Mouse (Mus musculus) kidney, embryonic 15.5 days (tissue): Measurements from ENCODE around the gene Polr2j. TPM values are rescaled to one million over a fixed set of nuclear protein-coding genes. Genes with fewer than 3 reads are reported as not detected.

Experiments used
- ATAC-seq: fragments of 200-750 bp; cut with Nextera tagmentation; replicated peaks from 2 replicates; pipeline ENCODE4 v1.8.0; 2017; ENCODE audit warnings: moderate TSS enrichment; ENCODE audit not compliant: low FRiP score
- H3K27ac ChIP-seq: fragments of 300-500 bp; sonication (generic); 2 replicates; pipeline ENCODE4 v1.5.1; 2015; ENCODE audit warnings: mild to moderate bottlenecking, inconsistent platforms
- H3K27me3 ChIP-seq: fragments of 300-500 bp; sonication (generic); 2 replicates; pipeline ENCODE4 v1.6.1; 2015; ENCODE audit warnings: inconsistent platforms
- H3K36me3 ChIP-seq: fragments of 300-500 bp; sonication (generic); 2 replicates; pipeline ENCODE4 v1.6.1; 2015; ENCODE audit warnings: inconsistent platforms
- H3K4me1 ChIP-seq: fragments of 300-500 bp; sonication (generic); 2 replicates; pipeline ENCODE4 v1.6.1; 2015; ENCODE audit warnings: inconsistent platforms
- H3K4me2 ChIP-seq: fragments of 300-500 bp; sonication (generic); 2 replicates; pipeline ENCODE4 v1.6.1; 2015; ENCODE audit warnings: moderate library complexity, mild to moderate bottlenecking, inconsistent platforms
- H3K4me3 ChIP-seq: fragments of 300-500 bp; sonication (generic); replicated peaks from 2 replicates; pipeline ENCODE4 v1.5.1; 2015; ENCODE audit warnings: mild to moderate bottlenecking, inconsistent platforms
- H3K9ac ChIP-seq: fragments of 300-500 bp; sonication (generic); 2 replicates; pipeline ENCODE4 v1.6.1; 2015; ENCODE audit warnings: mild to moderate bottlenecking, inconsistent platforms
- H3K9me3 ChIP-seq: fragments of 300-500 bp; sonication (generic); replicated peaks from 2 replicates; pipeline ENCODE4 v1.6.1; 2016; ENCODE audit warnings: inconsistent platforms
- WGBS: fragments of 180-500 bp; shearing (Covaris S2); methylation state at CpG from one replicate; pipeline ENCODE4 v1.1.7; 2015; ENCODE audit warnings: mixed read lengths; 5-methylcytosine and 5-hydroxymethylcytosine counted together
- polyA plus RNA-seq: library from polyadenylated mRNA; unstranded; fragments of >200 nt; fragmentation: Nextera tagmentation; extraction: Ambion mirVana; gene quantifications from 2 replicates; pipeline ENCODE4 v1.2.1, GENCODE M21; 2015

Polr2j gene
- polyA plus RNA-seq, 1 experiment from 2014 or later: 249 TPM

- H3K9ac ChIP-seq: no peak overlapping the region
- WGBS: 12% methylated on average over 21 of the region's 21 CpGs
These were observed 31.4 kb upstream of the Polr2j start for GRCm38 (mm10) chr5:136084891-136085651.

GRCm38 (mm10) chr5:136086290-136086689 is 30.1 kb upstream of the Polr2j start:
- no peaks in the 10 kb centered on the region for H3K36me3 ChIP-seq
- H3K4me2 ChIP-seq: no peak overlapping the region
- H3K27ac ChIP-seq: no peak overlapping the region
- no peak overlapping the region for H3K9ac ChIP-seq
- H3K9me3 ChIP-seq: no peaks in the 10 kb centered on the region
- 90% methylated on average over 8 of the region's 8 CpGs for WGBS
- no peak for ATAC-seq
- no peak overlapping the region for H3K4me3 ChIP-seq
- peaks cover 38% of the 10 kb centered on the region for H3K4me1 ChIP-seq
- no peaks in the 10 kb centered on the region for H3K27me3 ChIP-seq

More at GRCm38 (mm10) chr5:136084891-136085651, 31.4 kb upstream of the Polr2j start:
- Histone ChIP-seq H3K9me3 (no peaks in the 10 kb centered on the region), H3K4me3 (peak overlapping the region; percentile 62), H3K36me3 (no peaks in the 10 kb centered on the region), H3K27me3 (no peaks in the 10 kb centered on the region), H3K4me1 (peaks cover 38% of the 10 kb centered on the region), H3K27ac (peak overlapping the region; percentile 43), H3K4me2 (peak overlapping the region; percentile 95)
- ATAC-seq: peak; percentile 60

- no peak overlapping the region for H3K4me2 ChIP-seq
- WGBS: 24% methylated on average over 14 of the region's 14 CpGs
- no peak for ATAC-seq
- no peaks in the 10 kb centered on the region for H3K36me3 ChIP-seq
- no peak overlapping the region for H3K9ac ChIP-seq
- H3K27ac ChIP-seq: no peak overlapping the region
- peaks cover 30% of the 10 kb centered on the region for H3K4me1 ChIP-seq
- no peak overlapping the region for H3K4me3 ChIP-seq
- no peaks in the 10 kb centered on the region for H3K9me3 ChIP-seq
- H3K27me3 ChIP-seq: no peaks in the 10 kb centered on the region
These were observed 27.4 kb upstream of the Polr2j start for GRCm38 (mm10) chr5:136088821-136089575.

GRCm38 (mm10) chr5:136091927-136092326 is 24.5 kb upstream of the Polr2j start:
- H3K4me1 ChIP-seq: peaks cover 11% of the 10 kb centered on the region; the same call in 1 of the 2 replicates
- no peak for ATAC-seq
- H3K36me3 ChIP-seq: no peaks in the 10 kb centered on the region
- 65% methylated on average over 5 of the region's 5 CpGs for WGBS
- H3K27me3 ChIP-seq: no peaks in the 10 kb centered on the region
- no peak overlapping the region for H3K27ac ChIP-seq
- no peaks in the 10 kb centered on the region for H3K9me3 ChIP-seq
- no peak overlapping the region for H3K4me3 ChIP-seq
- no peak overlapping the region for H3K4me2 ChIP-seq
- H3K9ac ChIP-seq: no peak overlapping the region

- H3K9me3 ChIP-seq: no peaks in the 10 kb centered on the region
- H3K4me2 ChIP-seq: no peak overlapping the region
- H3K27me3 ChIP-seq: no peaks in the 10 kb centered on the region
- no peaks in the 10 kb centered on the region for H3K36me3 ChIP-seq
- ATAC-seq: no peak
- H3K4me1 ChIP-seq: no peaks in the 10 kb centered on the region
- no peak overlapping the region for H3K9ac ChIP-seq
- no peak overlapping the region for H3K4me3 ChIP-seq
- WGBS: 50% methylated on average over 8 of the region's 8 CpGs
- H3K27ac ChIP-seq: no peak overlapping the region
These were observed 22.0 kb upstream of the Polr2j start for GRCm38 (mm10) chr5:136094249-136095010.

- no peak overlapping the region for H3K4me3 ChIP-seq
- no peak overlapping the region for H3K9ac ChIP-seq
- H3K4me1 ChIP-seq: no peaks in the 10 kb centered on the region
- H3K9me3 ChIP-seq: no peaks in the 10 kb centered on the region
- ATAC-seq: no peak
- no peak overlapping the region for H3K27ac ChIP-seq
- H3K27me3 ChIP-seq: no peaks in the 10 kb centered on the region
- H3K4me2 ChIP-seq: no peak overlapping the region
- WGBS: 71% methylated on average over 7 of the region's 7 CpGs
- H3K36me3 ChIP-seq: no peaks in the 10 kb centered on the region
These were observed 21.3 kb upstream of the Polr2j start for GRCm38 (mm10) chr5:136095089-136095488.

- Histone ChIP-seq H3K4me2 (no peak overlapping the region), H3K9ac (no peak overlapping the region), H3K27ac (no peak overlapping the region), H3K4me1 (peaks cover 9% of the 10 kb centered on the region), H3K36me3 (no peaks in the 10 kb centered on the region), H3K27me3 (peaks cover 10% of the 10 kb centered on the region; the same call in 1 of the 2 replicates), H3K9me3 (no peaks in the 10 kb centered on the region), H3K4me3 (no peak overlapping the region)
- 82% methylated on average over 10 of the region's 10 CpGs for WGBS
- no peak for ATAC-seq
These were observed 17.9 kb upstream of the Polr2j start for GRCm38 (mm10) chr5:136098536-136098935.

GRCm38 (mm10) chr5:136102099-136102820 is 14.2 kb upstream of the Polr2j start:
- 0 out of 2 replicates have a peak overlapping the region, but pooled peaks have one; percentile 26 for H3K9ac ChIP-seq

GRCm38 (mm10) chr5:136104511-136104910 is 11.9 kb upstream of the Polr2j start:
- ATAC-seq: no peak
- H3K4me3 ChIP-seq: no peak overlapping the region
- 88% methylated on average over 5 of the region's 5 CpGs for WGBS

More at GRCm38 (mm10) chr5:136102099-136102820, 14.2 kb upstream of the Polr2j start:
- Histone ChIP-seq H3K4me1 (peaks cover 9% of the 10 kb centered on the region), H3K9me3 (no peaks in the 10 kb centered on the region), H3K27me3 (peaks cover 10% of the 10 kb centered on the region; the same call in 1 of the 2 replicates), H3K27ac (no peak overlapping the region), H3K36me3 (peaks cover 8% of the 10 kb centered on the region), H3K4me2 (peak overlapping the region; percentile 71), H3K4me3 (peak overlapping the region; percentile 39)
- WGBS: 8% methylated on average over 41 of the region's 41 CpGs
- peak; percentile 84 for ATAC-seq

GRCm38 (mm10) chr5:136108486-136108885 is 7.9 kb upstream of the Polr2j start:
- Histone ChIP-seq H3K36me3 (peaks cover 8% of the 10 kb centered on the region), H3K27me3 (no peaks in the 10 kb centered on the region), H3K27ac (no peak overlapping the region), H3K9ac (no peak overlapping the region), H3K4me3 (no peak overlapping the region), H3K4me1 (no peaks in the 10 kb centered on the region), H3K4me2 (no peak overlapping the region), H3K9me3 (no peaks in the 10 kb centered on the region)
- WGBS: 54% methylated on average over 2 of the region's 2 CpGs
- no peak for ATAC-seq

More at GRCm38 (mm10) chr5:136104511-136104910, 11.9 kb upstream of the Polr2j start:
- Histone ChIP-seq H3K4me1 (peaks cover 9% of the 10 kb centered on the region), H3K27me3 (peaks cover 10% of the 10 kb centered on the region; the same call in 1 of the 2 replicates), H3K9ac (no peak overlapping the region), H3K36me3 (peaks cover 8% of the 10 kb centered on the region), H3K27ac (no peak overlapping the region), H3K9me3 (no peaks in the 10 kb centered on the region), H3K4me2 (no peak overlapping the region)

- Histone ChIP-seq H3K4me3 (no peak overlapping the region), H3K27ac (no peak overlapping the region), H3K4me2 (no peak overlapping the region), H3K4me1 (no peaks in the 10 kb centered on the region), H3K9me3 (no peaks in the 10 kb centered on the region), H3K36me3 (peaks cover 8% of the 10 kb centered on the region), H3K27me3 (no peaks in the 10 kb centered on the region), H3K9ac (no peak overlapping the region)
- ATAC-seq: no peak
- WGBS: 75% methylated on average over 3 of the region's 3 CpGs
These were observed 7.4 kb upstream of the Polr2j start for GRCm38 (mm10) chr5:136109042-136109441.
